In genomic region chr19:14424016-14424964, GRCm38 (mm10) we compare ENCODE assay signal across 1 mouse cellular context.
TF ChIP-seq lines count a peak whose summit lies in the region.

No protein-coding gene starts in this region.

TF ChIP-seq in MEL, 35 proteins besides CTCF, POLR2A, EP300 and RAD21 (continued from another document):
- TF ChIP-seq MAZ (IDR thresholded peaks at IDR 0.05; ENCODE audit: low read depth, low read length), result no peak
- no peak for TF ChIP-seq POLR2AphosphoS5 (IDR thresholded peaks at IDR 0.05; ENCODE audit: borderline replicate concordance, low read depth, low read length)
- TF ChIP-seq ZMIZ1 (IDR thresholded peaks at IDR 0.05; ENCODE audit: low read depth, low read length), result no peak
- TF ChIP-seq ZC3H11A (IDR thresholded peaks at IDR 0.05; ENCODE audit: low read depth, low read length), result no peak
- TF ChIP-seq ZNF384 (IDR thresholded peaks at IDR 0.05; ENCODE audit: low read depth, low read length), result no peak
- no peak for TF ChIP-seq NELFE (IDR thresholded peaks at IDR 0.05; ENCODE audit: low read depth, low read length)
- no peak for TF ChIP-seq GATA1 (IDR thresholded peaks at IDR 0.05; ENCODE audit: low read depth, low read length)
- no peak for TF ChIP-seq USF1 (IDR thresholded peaks at IDR 0.05; ENCODE audit: low read depth, low read length)
- TF ChIP-seq MYC (IDR thresholded peaks at IDR 0.05; ENCODE audit: low read depth, low read length), result no peak
- no peak for TF ChIP-seq TCF12 (IDR thresholded peaks at IDR 0.05; ENCODE audit: low read depth, low read length)
